Mouse (Mus musculus) spleen, adult 2 months (tissue): ENCODE measurements at regions not wholly inside any gene's neighbourhood (a gene's known extent, or its start where the extent isn't known, plus 50 kb on each side); places are given as distances from the start of the nearest gene placed in this dataset.

Experiments used
- CTCF ChIP-seq: fragments of 200-500 bp; IDR thresholded peaks from 2 replicates; pipeline ENCODE4 v1.5.1; 2011; ENCODE audit warnings: mild to moderate bottlenecking, inconsistent platforms; ENCODE audit not compliant: insufficient read depth, insufficient read length, insufficient replicate concordance; ENCODE audit errors: extremely low read depth
- POLR2A ChIP-seq: fragments of 200-500 bp; IDR thresholded peaks from 2 replicates; pipeline ENCODE4 v1.6.1; 2011; ENCODE audit warnings: low read depth, low read length, inconsistent platforms

DNA sequence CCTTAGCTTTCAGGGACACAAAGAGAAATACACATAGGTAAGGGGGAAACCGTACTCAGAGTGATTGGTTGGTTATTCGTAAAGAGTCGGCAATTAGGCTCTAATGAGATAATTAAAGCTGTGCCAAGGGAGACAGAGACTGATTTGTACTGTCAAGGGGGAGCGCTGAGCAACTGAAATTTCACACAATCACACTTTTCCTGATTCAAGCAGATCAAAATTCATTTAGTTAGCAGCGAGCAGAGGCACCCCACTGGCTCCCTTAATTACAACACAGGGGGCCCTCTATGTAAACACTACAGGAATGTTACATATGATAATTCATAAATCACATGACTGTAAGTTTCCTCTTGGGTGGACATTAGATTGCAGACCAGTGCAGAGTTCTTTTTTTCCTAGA lies 180.5 kb downstream of the Phlda1 start:
- TF ChIP-seq CTCF (no peak), POLR2A (no peak)
